Mouse (Mus musculus): ENCODE data around the gene Ccr7. TPM values are rescaled to one million over a fixed set of nuclear protein-coding genes. Genes with fewer than 3 reads are reported as not detected.
A peak's percentile ranks its signal among the peaks of the same experiment; 100 is the strongest.

The Ccr7 gene
- total and polyA plus RNA-seq, 3 experiments, result 203 to 306 (median 241) TPM

GRCm38 (mm10) chr11:99132091-99132730 lies 22.7 kb downstream of the Ccr7 start:
- Histone ChIP-seq H3K9ac (ENCODE audit: insufficient read depth, low read depth) (peak overlapping the region; percentile 40), H3K4me1 (ENCODE audit: control insufficient read depth in 1 of 2, insufficient read depth in 2 of 2) (peaks cover 50 to 94% of the 10 kb centered on the region in 2 experiments), H3K79me2 (replicated peaks; ENCODE audit: control insufficient read depth, extremely low read depth, insufficient read depth, poor library complexity, severe bottlenecking) (no peaks in the 10 kb centered on the region), H3K27me3 (replicated peaks) (no peaks in the 10 kb centered on the region), H3K4me2 (ENCODE audit: insufficient read depth, low read depth, poor library complexity, severe bottlenecking) (peak overlapping the region; percentile 75), H3K9me3 (replicated peaks; ENCODE audit: low read length) (no peaks in the 10 kb centered on the region), H3K4me3 (replicated peaks in 1 of 3; ENCODE audit: low read depth in 2 of 3, low read length in 2 of 3, poor library complexity in 1 of 3) (peak overlapping the region; percentile 3 to 34 (median 29)), H3K36me3 (replicated peaks in 1 of 2; ENCODE audit: control insufficient read depth in 1 of 2, insufficient read depth in 1 of 2, low read length in 1 of 2) (no peaks in the 10 kb centered on the region), H3K27ac (ENCODE audit: insufficient read depth, low read depth) (peak overlapping the region; percentile 74)
- DNase-seq (ENCODE audit: extremely low read depth), result peak; percentile 98
- in situ Hi-C loops (cut with MboI; ENCODE audit: low pct_ligation_motif_present, low pct_unique_long_range_greater_than_20kb, low sequenced_read_pairs), result loop anchor here (5.0 kb wide), 1 partner anchor 90 kb away; the partner anchor contains the start of gene Igfbp4
- TF ChIP-seq MAZ (IDR thresholded peaks at IDR 0.05; ENCODE audit: low read depth, low read length), result peak; percentile 100
- TF ChIP-seq JUND (conservative IDR thresholded peaks at IDR 0.05; ENCODE audit: low read depth, low read length), result peak; percentile 71
- peak; percentile 97 for TF ChIP-seq IRF4 (IDR thresholded peaks at IDR 0.05; ENCODE audit: low read depth, low read length)
- TF ChIP-seq CHD1 (IDR thresholded peaks at IDR 0.05; ENCODE audit: low read depth, low read length), result peak; percentile 27; the same call in 1 of the 2 replicates
- peak; percentile 94 for TF ChIP-seq EP300 (IDR thresholded peaks at IDR 0.05; ENCODE audit: low read length)
- TF ChIP-seq SMC3 (IDR thresholded peaks at IDR 0.05; ENCODE audit: low read depth, low read length), result peak; percentile 31
- TF ChIP-seq ZC3H11A (IDR thresholded peaks at IDR 0.05; ENCODE audit: low read depth, low read length), result no peak
- peak; percentile 85 for TF ChIP-seq BHLHE40 (IDR thresholded peaks at IDR 0.05; ENCODE audit: low read depth, low read length)
- peak; percentile 41; the same call in 1 of the 2 replicates for TF ChIP-seq POLR2A (IDR thresholded peaks at IDR 0.05; ENCODE audit: low read depth, low read length)
- TF ChIP-seq KAT2A (IDR thresholded peaks at IDR 0.05; ENCODE audit: insufficient replicate concordance, low read length), result no peak
- peak; percentile 80 for TF ChIP-seq RCOR1 (conservative IDR thresholded peaks at IDR 0.05; ENCODE audit: low read depth, low read length)
- no peak; the same call in 1 of the 2 replicates for TF ChIP-seq ZMIZ1 (IDR thresholded peaks at IDR 0.05; ENCODE audit: low read depth, low read length)
- TF ChIP-seq SIN3A (IDR thresholded peaks at IDR 0.05; ENCODE audit: low read length), result peak; percentile 78
- TF ChIP-seq GABPA (IDR thresholded peaks at IDR 0.05; ENCODE audit: insufficient replicate concordance, low read depth, low read length), result no peak
- TF ChIP-seq ZNF384 (IDR thresholded peaks at IDR 0.05; ENCODE audit: low read depth, low read length), result 0 out of 2 replicates have a peak, but pooled peaks have one; percentile 50
- peak; percentile 95 for TF ChIP-seq MXI1 (IDR thresholded peaks at IDR 0.05; ENCODE audit: low read depth, low read length)
- TF ChIP-seq MAFK (IDR thresholded peaks at IDR 0.05; ENCODE audit: insufficient replicate concordance, low read length), result peak; percentile 64; the same call in 1 of the 2 replicates
- TF ChIP-seq PAX5 (IDR thresholded peaks at IDR 0.05; ENCODE audit: low read length), result no peak
- no peak for TF ChIP-seq UBTF (IDR thresholded peaks at IDR 0.05; ENCODE audit: low read depth, low read length)
- peak; percentile 94 for TF ChIP-seq MEF2A (IDR thresholded peaks at IDR 0.05; ENCODE audit: borderline replicate concordance, low read depth, low read length)
- TF ChIP-seq TBP (conservative IDR thresholded peaks at IDR 0.05; ENCODE audit: low read depth, low read length), result no peak; the same call in 1 of the 2 replicates
- peak; percentile 93 for TF ChIP-seq TCF12 (IDR thresholded peaks at IDR 0.05; ENCODE audit: low read depth, low read length)
- TF ChIP-seq E2F4 (IDR thresholded peaks at IDR 0.05; ENCODE audit: insufficient replicate concordance, low read depth, low read length), result no peak
- TF ChIP-seq USF2 (conservative IDR thresholded peaks at IDR 0.05; ENCODE audit: low read depth, low read length), result no peak
- TF ChIP-seq CHD2 (IDR thresholded peaks at IDR 0.05; ENCODE audit: low read length), result peak; percentile 83
- peak; percentile 62; the same call in 1 of the 2 replicates for TF ChIP-seq MAX (IDR thresholded peaks at IDR 0.05; ENCODE audit: low read length)
- TF ChIP-seq CTCF (conservative IDR thresholded peaks at IDR 0.05 in 1 of 2, IDR thresholded peaks at IDR 0.05 in 1 of 2; ENCODE audit: low read depth in 2 of 2, low read length in 2 of 2), result 0 out of 4 replicates have a peak, but pooled peaks of 1 of the 2 experiments have one; percentile 4
- TF ChIP-seq MYC (IDR thresholded peaks at IDR 0.05; ENCODE audit: low read depth, low read length), result peak; percentile 78; the same call in 1 of the 2 replicates
- TF ChIP-seq ELF1 (IDR thresholded peaks at IDR 0.05; ENCODE audit: low read depth, low read length), result peak; percentile 72
- peak; percentile 32; the same call in 1 of the 2 replicates for TF ChIP-seq NELFE (IDR thresholded peaks at IDR 0.05; ENCODE audit: low read depth, low read length)
- TF ChIP-seq NRF1 (IDR thresholded peaks at IDR 0.05; ENCODE audit: low read depth, low read length), result 0 out of 2 replicates have a peak, but pooled peaks have one; percentile 39
- TF ChIP-seq ETS1 (conservative IDR thresholded peaks at IDR 0.05; ENCODE audit: low read depth, low read length), result peak; percentile 94
- TF ChIP-seq RAD21 (IDR thresholded peaks at IDR 0.05; ENCODE audit: low read depth, low read length), result no peak
- TF ChIP-seq POLR2AphosphoS2 (IDR thresholded peaks at IDR 0.05; ENCODE audit: low read depth, low read length), result no peak
- TF ChIP-seq HCFC1 (IDR thresholded peaks at IDR 0.05; ENCODE audit: low read depth, low read length), result peak; percentile 61; the same call in 1 of the 2 replicates
- no peak for TF ChIP-seq ZKSCAN1 (IDR thresholded peaks at IDR 0.05; ENCODE audit: borderline replicate concordance, low read depth, low read length)
- TF ChIP-seq USF1 (IDR thresholded peaks at IDR 0.05; ENCODE audit: low read depth, low read length), result no peak; the same call in 1 of the 2 replicates
- TF ChIP-seq JUN (IDR thresholded peaks at IDR 0.05; ENCODE audit: insufficient read depth, low read depth, low read length), result peak; percentile 52; the same call in 1 of the 2 replicates
- dilution Hi-C loops (cut with MboI; ENCODE audit: extremely low pct_ligation_motif_present, extremely low pct_unique_long_range_greater_than_20kb, low sequenced_read_pairs), result no loop called here
